Mouse (Mus musculus) embryonic facial prominence, embryonic 11.5 days (tissue): ENCODE data around the gene Eva1b. TPM values are rescaled to one million over a fixed set of nuclear protein-coding genes. Genes with fewer than 3 reads are reported as not detected.

Experiments
- ATAC-seq: fragments of 200-750 bp; cut with Nextera tagmentation; replicated peaks from 2 replicates; pipeline ENCODE4 v1.8.0; 2017; ENCODE audit warnings: low read depth; ENCODE audit not compliant: insufficient number of reproducible peaks, low FRiP score, low TSS enrichment
- DNase-seq: peaks from one replicate; pipeline ENCODE4 v3.0.0-alpha.2; 2015; ENCODE audit warnings: low spot score
- H3K27ac ChIP-seq: fragments of 300-500 bp; sonication (generic); replicated peaks from 2 replicates; pipeline ENCODE4 v1.5.1; 2014; ENCODE audit warnings: mild to moderate bottlenecking, low read depth, low read length, control low read depth
- H3K27me3 ChIP-seq: fragments of 300-500 bp; sonication (generic); 2 replicates; pipeline ENCODE4 v1.6.1; 2014; ENCODE audit warnings: mild to moderate bottlenecking, low read length, moderate library complexity, mixed read lengths; ENCODE audit not compliant: control insufficient read depth, insufficient read depth
- H3K36me3 ChIP-seq: fragments of 300-500 bp; sonication (generic); replicated peaks from 2 replicates; pipeline ENCODE4 v1.6.1; 2014; ENCODE audit warnings: low read depth, mild to moderate bottlenecking, low read length, moderate library complexity, mixed read lengths; ENCODE audit not compliant: control insufficient read depth, insufficient read depth
- H3K4me1 ChIP-seq: fragments of 300-500 bp; sonication (generic); 2 replicates; pipeline ENCODE4 v1.6.1; 2014; ENCODE audit warnings: low read length, mixed read lengths; ENCODE audit not compliant: control insufficient read depth, insufficient read depth
- H3K4me2 ChIP-seq: fragments of 300-500 bp; sonication (generic); 2 replicates; pipeline ENCODE4 v1.6.1; 2014; ENCODE audit warnings: low read depth, mild to moderate bottlenecking, control low read depth, low read length, moderate library complexity
- H3K4me3 ChIP-seq: fragments of 300-500 bp; sonication (generic); 2 replicates; pipeline ENCODE4 v1.5.1; 2014; ENCODE audit warnings: low read depth, low read length, control low read depth
- H3K9ac ChIP-seq: fragments of 300-500 bp; sonication (generic); replicated peaks from 2 replicates; pipeline ENCODE4 v1.6.1; 2014; ENCODE audit warnings: mild to moderate bottlenecking, control low read depth, low read length
- H3K9me3 ChIP-seq: fragments of 300-500 bp; sonication (generic); replicated peaks from 2 replicates; pipeline ENCODE4 v1.6.1; 2016; ENCODE audit warnings: mild to moderate bottlenecking, low read length, inconsistent platforms, mixed read lengths; ENCODE audit not compliant: control insufficient read depth
- WGBS: fragments of 180-500 bp; shearing (Covaris S2); extraction: QIAGEN DNeasy Blood & Tissue Kit; methylation state at CpG from one replicate; pipeline ENCODE4 v1.1.7; 2014; 5-methylcytosine and 5-hydroxymethylcytosine counted together
- polyA plus RNA-seq: library from polyadenylated mRNA; unstranded; fragments of >200 nt; fragmentation: Nextera tagmentation; extraction: Ambion mirVana; gene quantifications from 2 replicates; pipeline ENCODE4 v1.2.1, GENCODE M21; 2014

Eva1b gene
- polyA plus RNA-seq, 1 experiment from 2014 or later, result 48.9 TPM

DNA sequence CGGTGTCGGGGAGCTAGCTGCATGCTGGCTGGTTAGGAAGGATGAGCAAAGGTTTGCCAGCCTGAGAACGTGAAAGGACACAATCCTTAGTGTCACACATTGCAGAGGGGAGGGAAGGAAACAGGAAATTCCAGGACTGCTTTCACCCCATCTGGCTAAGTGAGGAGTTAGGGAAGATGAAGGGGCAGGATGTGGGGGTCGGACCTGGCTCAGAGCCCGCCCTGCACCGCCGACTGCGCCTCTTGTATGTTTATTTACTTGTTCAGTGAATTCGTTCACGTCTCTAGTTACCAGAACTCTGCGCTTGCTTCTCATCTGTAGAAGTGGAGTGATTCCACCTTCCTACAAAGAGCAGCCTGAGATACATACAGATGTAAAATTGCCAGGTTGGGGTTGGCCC is 17.0 kb upstream of the Eva1b start:
- Histone ChIP-seq H3K4me2 (no peak overlapping the region), H3K4me1 (peaks cover 2% of the 10 kb centered on the region; the same call in 1 of the 2 replicates), H3K4me3 (no peak overlapping the region), H3K9me3 (no peaks in the 10 kb centered on the region), H3K9ac (no peak overlapping the region), H3K36me3 (peaks cover 8% of the 10 kb centered on the region), H3K27ac (no peak overlapping the region), H3K27me3 (no peaks in the 10 kb centered on the region)
- ATAC-seq, result no peak
- peak; percentile 49 for DNase-seq
- WGBS, result 38% methylated on average over 11 of the region's 11 CpGs

DNA sequence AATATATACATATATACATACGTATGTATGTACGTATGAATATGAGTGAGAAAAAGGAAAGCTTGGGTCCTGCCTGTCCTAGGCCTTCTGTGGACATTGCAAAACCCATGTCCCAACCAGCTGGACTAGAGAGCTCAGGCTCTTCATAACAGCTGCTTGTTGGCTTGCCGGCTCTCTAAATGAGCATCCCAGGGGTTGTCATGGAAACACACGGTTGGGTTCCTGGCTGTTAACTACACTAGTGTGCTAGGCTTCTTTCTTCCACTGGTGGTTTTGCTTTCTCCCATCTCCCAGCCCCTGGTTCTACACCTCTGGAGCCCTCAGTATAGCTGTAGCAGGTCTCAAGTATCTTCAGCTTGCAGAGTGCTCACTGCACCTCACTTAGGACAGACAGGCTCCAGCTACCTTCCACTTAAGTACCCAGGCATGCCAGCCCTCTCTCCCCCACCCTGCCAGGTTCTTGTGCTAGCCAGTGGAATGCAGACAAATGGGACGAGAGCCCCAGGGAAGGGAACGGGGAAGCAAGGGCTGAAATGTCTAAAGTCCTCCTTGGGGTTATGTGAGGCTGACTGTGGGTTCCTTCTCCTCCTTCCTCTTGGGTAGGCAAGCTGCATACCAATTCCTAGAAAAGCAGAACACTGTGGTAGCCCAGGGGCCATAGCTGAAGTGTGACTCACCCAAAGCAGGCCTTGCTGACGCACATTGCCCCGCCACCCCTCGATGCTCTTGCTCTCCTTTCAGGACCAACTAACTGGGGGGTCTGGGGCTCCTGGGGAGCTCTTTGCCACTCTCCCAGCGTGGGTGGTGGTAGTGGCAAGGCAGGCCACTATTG is 16.0 kb upstream of the Eva1b start:
- peaks cover 2% of the 10 kb centered on the region; the same call in 1 of the 2 replicates for H3K4me1 ChIP-seq
- no peaks in the 10 kb centered on the region for H3K27me3 ChIP-seq
- DNase-seq (peak; percentile 39), ATAC-seq (0 out of 2 replicates have a peak, but pooled peaks have one; percentile 37)
- H3K4me3 ChIP-seq, result no peak overlapping the region
- H3K27ac ChIP-seq, result no peak overlapping the region
- H3K9ac ChIP-seq, result no peak overlapping the region
- H3K9me3 ChIP-seq, result no peaks in the 10 kb centered on the region
- H3K4me2 ChIP-seq, result no peak overlapping the region
- WGBS, result 55% methylated on average over 10 of the region's 10 CpGs
- peaks cover 8% of the 10 kb centered on the region for H3K36me3 ChIP-seq

DNA sequence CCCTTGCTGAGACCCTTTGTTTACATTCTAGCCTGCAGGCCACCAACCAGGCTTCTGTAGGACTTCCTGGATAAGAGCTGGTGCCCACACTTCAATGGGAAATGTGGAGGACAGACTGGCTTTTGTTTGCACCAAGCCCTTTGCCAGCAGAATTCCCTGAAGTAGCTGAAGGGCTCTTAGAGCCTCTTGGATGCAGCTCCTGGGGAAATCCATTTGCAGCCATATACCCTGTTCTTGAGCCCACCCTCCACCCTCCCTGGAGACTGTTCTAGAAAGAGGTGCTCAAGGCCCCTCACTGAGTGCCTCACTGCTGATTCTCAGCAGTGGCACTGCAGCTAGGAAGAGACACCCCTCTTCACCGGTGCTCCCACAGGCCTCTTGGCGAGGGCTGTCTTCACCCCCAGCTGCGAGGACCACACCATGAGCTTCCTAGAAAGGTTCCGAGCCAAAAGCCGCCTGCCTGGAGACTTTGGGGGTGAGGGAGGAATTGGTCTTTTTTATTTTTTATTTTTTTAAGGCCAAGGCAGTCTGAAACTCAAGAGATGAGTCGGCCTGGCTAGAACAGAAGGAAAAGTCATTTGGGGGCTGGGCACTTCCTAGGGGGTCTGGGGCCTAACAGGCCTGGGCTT is 14.8 kb upstream of the Eva1b start:
- no peak for ATAC-seq
- no peaks in the 10 kb centered on the region for H3K9me3 ChIP-seq
- peaks cover 11% of the 10 kb centered on the region for H3K36me3 ChIP-seq
- no peak overlapping the region for H3K4me2 ChIP-seq
- no peak for DNase-seq
- H3K27me3 ChIP-seq, result no peaks in the 10 kb centered on the region
- WGBS, result 67% methylated on average over 6 of the region's 6 CpGs
- H3K4me1 ChIP-seq, result peaks cover 2% of the 10 kb centered on the region; the same call in 1 of the 2 replicates
- no peak overlapping the region for H3K4me3 ChIP-seq
- H3K9ac ChIP-seq, result no peak overlapping the region
- H3K27ac ChIP-seq, result no peak overlapping the region

DNA sequence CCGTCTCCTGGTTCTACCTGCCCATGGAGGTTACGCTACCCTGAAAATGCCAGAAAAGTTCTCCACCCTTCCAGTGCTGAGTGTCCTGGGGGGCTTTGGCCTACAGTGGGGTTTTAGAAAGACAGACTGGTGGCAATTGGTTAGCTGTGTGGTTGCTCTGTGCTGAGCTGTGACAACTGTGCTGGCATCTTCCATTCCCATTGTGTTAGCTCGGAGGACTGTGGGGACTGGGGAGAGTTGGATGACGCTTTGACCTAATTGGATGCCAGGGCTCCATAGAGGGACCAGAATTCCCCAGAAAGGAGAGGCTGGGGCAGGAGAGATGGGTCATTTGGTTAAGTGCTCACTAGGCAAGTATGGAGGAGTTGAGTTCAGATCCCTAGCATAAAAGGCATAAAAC is 13.3 kb upstream of the Eva1b start:
- no peak overlapping the region for H3K4me2 ChIP-seq
- 95% methylated on average over 4 of the region's 4 CpGs for WGBS
- H3K27me3 ChIP-seq, result no peaks in the 10 kb centered on the region
- H3K36me3 ChIP-seq, result peaks cover 4% of the 10 kb centered on the region
- no peaks in the 10 kb centered on the region for H3K9me3 ChIP-seq
- no peak for DNase-seq
- H3K4me1 ChIP-seq, result peaks cover 2% of the 10 kb centered on the region; the same call in 1 of the 2 replicates
- H3K9ac ChIP-seq, result no peak overlapping the region
- no peak overlapping the region for H3K4me3 ChIP-seq
- no peak overlapping the region for H3K27ac ChIP-seq
- ATAC-seq, result no peak

DNA sequence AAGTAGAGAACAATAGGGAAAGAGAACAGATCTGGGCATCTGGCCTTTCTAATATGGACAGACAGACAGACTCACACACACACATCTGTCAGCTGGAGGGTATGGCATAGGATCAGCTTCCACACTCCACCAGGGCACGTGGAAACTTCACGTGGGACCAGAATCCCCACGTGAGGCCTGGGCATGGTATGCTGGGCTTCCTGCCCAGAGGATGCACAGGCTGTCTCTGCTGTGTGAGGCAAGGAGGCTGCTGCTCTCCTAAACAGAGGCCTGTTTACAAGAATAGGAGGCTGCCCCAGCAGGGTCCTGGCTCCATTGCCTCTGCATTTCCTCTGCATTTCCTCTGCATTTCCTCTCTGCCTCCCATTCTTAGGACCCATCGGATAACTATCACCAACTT is 12.9 kb upstream of the Eva1b start:
- Histone ChIP-seq H3K4me2 (no peak overlapping the region), H3K9me3 (no peaks in the 10 kb centered on the region), H3K27ac (no peak overlapping the region), H3K27me3 (no peaks in the 10 kb centered on the region), H3K4me1 (peaks cover 2% of the 10 kb centered on the region; the same call in 1 of the 2 replicates), H3K9ac (no peak overlapping the region), H3K4me3 (no peak overlapping the region), H3K36me3 (peaks cover 3% of the 10 kb centered on the region)
- WGBS, result 87% methylated on average over 4 of the region's 4 CpGs
- DNase-seq, result no peak
- ATAC-seq, result no peak

DNA sequence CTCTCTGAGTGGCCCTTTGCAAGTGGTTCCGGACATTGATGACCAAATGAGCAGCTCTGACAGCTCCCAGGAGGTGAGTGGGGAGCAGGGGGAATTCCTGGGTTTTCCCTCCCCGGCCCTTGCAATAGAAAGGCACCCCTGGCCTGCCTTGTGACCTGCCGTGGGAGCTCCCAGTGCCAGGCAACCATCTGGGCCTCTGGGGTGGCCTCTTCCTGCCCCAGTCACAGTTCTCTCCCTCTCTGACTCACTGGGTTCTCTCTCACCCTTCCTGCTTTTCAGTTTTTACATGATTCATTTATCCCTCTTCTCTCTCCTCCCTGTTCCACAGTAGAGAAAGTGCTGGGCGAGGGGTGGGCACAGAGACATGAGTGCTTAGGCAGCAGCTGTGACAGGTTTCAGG is 9.8 kb upstream of the Eva1b start:
- H3K9me3 ChIP-seq, result no peaks in the 10 kb centered on the region
- no peak overlapping the region for H3K4me2 ChIP-seq
- WGBS, result 82% methylated on average over 4 of the region's 4 CpGs
- H3K4me1 ChIP-seq, result no peaks in the 10 kb centered on the region
- no peak for ATAC-seq
- peaks cover 3% of the 10 kb centered on the region for H3K36me3 ChIP-seq
- no peaks in the 10 kb centered on the region for H3K27me3 ChIP-seq
- H3K9ac ChIP-seq, result no peak overlapping the region
- no peak overlapping the region for H3K4me3 ChIP-seq
- no peak overlapping the region for H3K27ac ChIP-seq
- DNase-seq, result no peak

DNA sequence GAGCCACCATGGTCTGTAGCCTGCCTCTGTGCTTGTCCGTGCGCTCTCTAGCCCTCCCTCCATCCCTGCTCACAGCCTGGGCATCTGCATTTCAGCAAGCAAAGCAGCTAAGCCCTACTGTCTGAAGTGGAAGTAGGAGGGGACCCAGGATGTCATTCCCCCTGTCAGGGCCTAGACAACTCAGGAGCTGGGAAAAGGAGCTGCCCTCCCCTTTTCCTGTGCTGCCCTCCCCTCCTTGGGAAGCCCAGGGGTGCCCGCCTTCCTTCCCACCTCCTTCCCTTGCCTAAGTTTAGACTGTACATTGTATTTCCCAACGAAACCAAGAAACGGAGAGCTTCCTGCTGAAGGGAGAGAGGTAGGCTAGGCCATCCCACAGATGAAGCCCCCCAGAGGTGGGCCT is 6.5 kb upstream of the Eva1b start:
- no peak for DNase-seq
- H3K4me2 ChIP-seq, result no peak overlapping the region
- H3K27ac ChIP-seq, result no peak overlapping the region
- WGBS, result 72% methylated on average over 5 of the region's 5 CpGs
- H3K27me3 ChIP-seq, result no peaks in the 10 kb centered on the region
- no peak for ATAC-seq
- no peak overlapping the region for H3K4me3 ChIP-seq
- peaks cover 3% of the 10 kb centered on the region for H3K36me3 ChIP-seq
- H3K9ac ChIP-seq, result no peak overlapping the region
- no peaks in the 10 kb centered on the region for H3K4me1 ChIP-seq
- H3K9me3 ChIP-seq, result no peaks in the 10 kb centered on the region

DNA sequence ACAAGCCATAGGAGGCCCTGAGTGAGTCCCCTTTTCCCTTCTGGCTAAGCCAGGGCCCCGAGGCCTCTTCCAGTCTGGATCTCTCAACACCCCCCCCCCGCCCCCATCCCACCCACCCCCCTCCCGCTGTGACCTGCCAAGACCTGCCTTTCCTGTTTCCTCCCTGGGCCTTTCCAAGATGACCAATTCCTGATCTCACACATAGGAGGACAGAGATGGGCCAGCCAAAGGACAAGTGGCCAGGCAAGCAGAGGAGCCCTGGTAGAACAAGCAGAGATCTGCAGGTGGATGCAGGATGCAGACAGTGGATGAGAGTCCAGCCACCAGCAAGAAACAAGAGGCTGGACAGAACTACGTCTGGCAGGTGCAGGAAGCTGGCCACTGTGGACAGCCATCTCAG is 2.1 kb upstream of the Eva1b start:
- ATAC-seq (no peak), DNase-seq (no peak)
- Histone ChIP-seq H3K9me3 (no peaks in the 10 kb centered on the region), H3K9ac (no peak overlapping the region), H3K4me2 (no peak overlapping the region), H3K4me3 (no peak overlapping the region), H3K27me3 (no peaks in the 10 kb centered on the region), H3K27ac (no peak overlapping the region), H3K36me3 (no peaks in the 10 kb centered on the region), H3K4me1 (peaks cover 7% of the 10 kb centered on the region)
- WGBS, result 36% methylated on average over 4 of the region's 4 CpGs
